Mouse (Mus musculus) kidney, embryonic 14.5 days (tissue): ENCODE results near the gene Shroom4. TPM values are rescaled to one million over a fixed set of nuclear protein-coding genes. Genes with fewer than 3 reads are reported as not detected.

ENCODE experiments used
- ATAC-seq: fragments of 200-750 bp; cut with Nextera tagmentation; 2 replicates; pipeline ENCODE4 v1.8.0; 2017; ENCODE audit warnings: moderate number of reproducible peaks, mild to moderate bottlenecking, moderate TSS enrichment, moderate library complexity; ENCODE audit not compliant: low FRiP score, low TSS enrichment
- H3K27ac ChIP-seq: fragments of 300-500 bp; sonication (generic); 2 replicates; pipeline ENCODE4 v1.5.1; 2014; ENCODE audit warnings: low read depth, mild to moderate bottlenecking, low read length, moderate library complexity, mixed read lengths
- H3K27me3 ChIP-seq: fragments of 300-500 bp; sonication (generic); 2 replicates; pipeline ENCODE4 v1.6.1; 2014; ENCODE audit warnings: mild to moderate bottlenecking, low read length; ENCODE audit not compliant: control insufficient read depth, insufficient read depth
- H3K36me3 ChIP-seq: fragments of 300-500 bp; sonication (generic); 2 replicates; pipeline ENCODE4 v1.6.1; 2014; ENCODE audit warnings: low read length, mixed read lengths; ENCODE audit not compliant: control insufficient read depth, insufficient read depth
- H3K4me1 ChIP-seq: fragments of 300-500 bp; sonication (generic); 2 replicates; pipeline ENCODE4 v1.6.1; 2014; ENCODE audit warnings: low read length, mixed read lengths; ENCODE audit not compliant: control insufficient read depth, insufficient read depth
- H3K4me2 ChIP-seq: fragments of 300-500 bp; sonication (generic); replicated peaks from 2 replicates; pipeline ENCODE4 v1.6.1; 2014; ENCODE audit warnings: low read depth, mild to moderate bottlenecking, low read length
- H3K4me3 ChIP-seq: fragments of 300-500 bp; sonication (generic); 2 replicates; pipeline ENCODE4 v1.5.1; 2014; ENCODE audit warnings: mild to moderate bottlenecking, low read length
- H3K9ac ChIP-seq: fragments of 300-500 bp; sonication (generic); 2 replicates; pipeline ENCODE4 v1.6.1; 2014; ENCODE audit warnings: low read depth, mild to moderate bottlenecking, low read length, moderate library complexity
- H3K9me3 ChIP-seq: fragments of 300-500 bp; sonication (generic); 2 replicates; pipeline ENCODE4 v1.6.1; 2016; ENCODE audit warnings: low read length; ENCODE audit not compliant: control insufficient read depth
- WGBS: fragments of 180-500 bp; shearing (Covaris S2); extraction: QIAGEN DNeasy Blood & Tissue Kit; methylation state at CpG from one replicate; pipeline ENCODE4 v1.1.7; 2014; 5-methylcytosine and 5-hydroxymethylcytosine counted together
- polyA plus RNA-seq: library from polyadenylated mRNA; unstranded; fragments of >200 nt; fragmentation: Nextera tagmentation; extraction: Ambion mirVana; gene quantifications from 2 replicates; pipeline ENCODE4 v1.2.1, GENCODE M21; 2014

The Shroom4 gene
- polyA plus RNA-seq, 1 experiment from 2014 or later = 9.3 TPM

DNA sequence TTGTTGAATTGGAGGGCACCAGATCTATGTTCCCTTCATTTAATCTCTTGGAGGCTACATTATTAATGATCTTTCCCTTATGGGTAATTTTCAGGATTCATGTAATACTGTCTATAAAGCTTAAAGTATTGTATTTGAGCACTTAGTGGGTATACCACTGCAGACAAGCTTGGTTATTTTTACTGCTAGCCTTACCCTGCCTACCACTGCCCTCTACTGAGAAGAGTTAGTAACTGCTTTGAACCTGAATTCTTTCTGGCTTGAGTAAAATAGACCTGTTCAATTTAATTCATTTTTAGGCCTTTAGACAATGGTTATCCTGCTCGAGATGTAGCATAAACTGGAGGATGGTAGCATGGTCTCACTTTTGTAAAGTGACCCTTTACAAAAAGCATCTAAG lies 75.5 kb downstream of the Shroom4 start:
- Histone ChIP-seq H3K27me3 (no peaks in the 10 kb centered on the region), H3K27ac (no peak overlapping the region), H3K36me3 (no peaks in the 10 kb centered on the region), H3K4me3 (no peak overlapping the region), H3K9ac (no peak overlapping the region), H3K4me2 (no peak overlapping the region), H3K9me3 (no peaks in the 10 kb centered on the region), H3K4me1 (no peaks in the 10 kb centered on the region)
- no peak for ATAC-seq
- WGBS = 52% methylated on average over 1 of the region's 1 CpGs

DNA sequence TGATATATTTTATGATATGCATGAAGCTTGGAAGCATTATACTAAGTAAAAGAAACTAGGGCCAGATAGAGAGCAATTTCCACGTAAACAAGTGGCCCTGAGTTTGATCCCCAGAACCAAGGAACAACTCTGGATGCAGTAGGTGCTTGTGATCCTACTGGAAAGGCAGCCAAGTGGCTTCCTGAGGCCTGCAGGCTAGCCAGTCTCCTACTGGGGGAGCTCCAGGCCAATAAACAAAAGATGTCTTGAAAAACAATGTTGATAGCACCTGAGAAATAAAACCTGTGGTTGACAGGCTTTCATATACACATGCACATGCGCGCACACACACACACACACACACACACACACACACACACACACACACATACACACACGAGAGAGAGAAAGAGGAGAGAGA lies 82.6 kb downstream of the Shroom4 start:
- no peak for ATAC-seq
- no peak overlapping the region for H3K4me3 ChIP-seq
- no peaks in the 10 kb centered on the region for H3K36me3 ChIP-seq
- H3K27ac ChIP-seq = no peak overlapping the region
- WGBS = 80% methylated on average over 4 of the region's 4 CpGs
- no peaks in the 10 kb centered on the region for H3K4me1 ChIP-seq
- H3K27me3 ChIP-seq = no peaks in the 10 kb centered on the region
- H3K4me2 ChIP-seq = no peak overlapping the region
- no peaks in the 10 kb centered on the region for H3K9me3 ChIP-seq
- no peak overlapping the region for H3K9ac ChIP-seq

DNA sequence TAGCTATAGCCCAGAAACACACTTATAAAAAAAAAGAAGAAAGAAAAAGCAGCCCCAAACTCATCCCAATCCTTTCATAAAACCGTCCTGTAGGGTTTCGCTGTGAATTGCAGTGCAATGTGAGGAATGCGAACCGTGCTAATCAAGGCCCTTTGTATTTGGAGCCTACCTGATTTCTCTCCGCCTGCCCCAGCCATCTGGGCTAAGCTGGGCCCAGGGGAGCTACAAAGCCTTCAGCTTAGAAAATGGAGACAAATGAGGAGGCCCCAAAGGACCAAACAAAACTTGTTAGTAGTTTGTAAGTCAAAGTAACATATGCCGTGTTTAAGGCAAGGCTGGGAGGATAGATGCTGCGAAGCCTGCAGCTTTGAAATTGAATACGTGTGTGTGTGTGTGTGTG lies 84.2 kb downstream of the Shroom4 start:
- no peak overlapping the region for H3K4me2 ChIP-seq

DNA sequence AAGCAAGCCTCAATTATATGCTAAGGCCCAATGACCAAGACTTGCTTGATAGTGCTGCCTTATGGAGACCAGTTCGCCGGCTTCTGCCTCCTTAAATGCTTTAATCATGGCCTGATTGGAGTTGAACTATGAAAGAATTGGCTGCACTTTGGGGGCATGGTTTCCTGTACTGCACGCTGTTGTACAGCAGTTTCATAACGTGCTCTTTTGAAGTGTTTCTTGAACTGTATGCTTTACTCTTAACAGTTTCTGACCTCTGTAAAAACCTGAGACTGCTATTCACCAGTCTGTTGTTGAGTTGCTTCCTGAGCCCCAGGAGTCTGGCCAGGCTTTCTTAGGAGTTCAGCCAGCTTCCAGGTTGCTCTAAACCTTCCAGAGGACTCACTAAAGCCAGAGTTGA lies 90.8 kb downstream of the Shroom4 start:
- ATAC-seq = no peak
- Histone ChIP-seq H3K9ac (no peak overlapping the region), H3K27ac (no peak overlapping the region), H3K9me3 (no peaks in the 10 kb centered on the region), H3K4me1 (no peaks in the 10 kb centered on the region), H3K4me2 (no peak overlapping the region), H3K4me3 (no peak overlapping the region), H3K36me3 (no peaks in the 10 kb centered on the region), H3K27me3 (no peaks in the 10 kb centered on the region)
- 64% methylated on average over 4 of the region's 4 CpGs for WGBS

More for the DNA sequence above, 84.2 kb downstream of the Shroom4 start:
- no peak overlapping the region for H3K9ac ChIP-seq
- no peaks in the 10 kb centered on the region for H3K36me3 ChIP-seq
- no peak for ATAC-seq
- H3K4me1 ChIP-seq = no peaks in the 10 kb centered on the region
- H3K27me3 ChIP-seq = no peaks in the 10 kb centered on the region
- H3K27ac ChIP-seq = no peak overlapping the region
- 45% methylated on average over 8 of the region's 8 CpGs for WGBS
- H3K4me3 ChIP-seq = no peak overlapping the region
- no peaks in the 10 kb centered on the region for H3K9me3 ChIP-seq

DNA sequence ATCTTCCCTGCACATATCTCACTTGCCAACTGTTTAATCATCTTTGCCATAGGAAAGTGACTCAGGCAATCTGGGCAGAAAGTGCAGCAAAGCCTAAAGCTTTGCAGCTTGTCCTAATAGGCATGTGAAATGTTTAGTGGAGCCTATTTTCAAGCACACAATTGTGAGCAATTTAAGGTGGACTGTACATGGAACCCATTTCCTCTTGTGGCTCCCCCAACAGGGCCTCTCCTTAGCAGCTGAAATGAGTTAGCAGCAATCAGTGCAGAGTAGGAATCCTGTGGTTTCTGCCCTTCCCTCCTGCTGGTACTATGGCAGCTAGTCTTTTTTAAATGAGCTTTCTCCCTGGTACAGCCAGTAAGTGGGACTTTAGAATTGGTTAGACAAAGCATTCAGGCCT lies 95.8 kb downstream of the Shroom4 start:
- no peak overlapping the region for H3K9ac ChIP-seq
- H3K4me3 ChIP-seq = no peak overlapping the region
- H3K4me1 ChIP-seq = peaks cover 6% of the 10 kb centered on the region; the same call in 1 of the 2 replicates
- H3K36me3 ChIP-seq = no peaks in the 10 kb centered on the region
- H3K4me2 ChIP-seq = no peak overlapping the region
- H3K27ac ChIP-seq = no peak overlapping the region
- H3K27me3 ChIP-seq = no peaks in the 10 kb centered on the region
- no peaks in the 10 kb centered on the region for H3K9me3 ChIP-seq
- no peak for ATAC-seq

DNA sequence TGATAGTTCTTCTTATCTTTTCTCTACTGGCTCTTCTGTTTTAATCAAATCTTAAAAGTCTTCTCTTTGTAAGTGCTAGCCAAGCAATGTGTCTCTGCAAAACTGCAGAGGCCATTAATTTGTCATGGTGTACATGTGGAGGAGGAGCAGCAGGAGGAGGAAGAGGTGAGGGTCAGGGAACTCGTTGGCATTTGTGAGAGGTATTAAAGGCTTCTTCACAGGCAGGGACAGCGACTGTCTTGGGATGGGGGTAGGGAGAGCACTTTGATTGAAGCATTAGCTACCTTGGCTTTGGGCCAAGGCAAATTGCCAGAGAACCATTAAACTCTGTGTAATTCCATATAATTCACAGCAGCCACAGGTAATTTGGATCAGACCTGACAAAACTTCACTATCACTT lies 96.7 kb downstream of the Shroom4 start:
- H3K9me3 ChIP-seq = no peaks in the 10 kb centered on the region
- no peaks in the 10 kb centered on the region for H3K36me3 ChIP-seq
- H3K9ac ChIP-seq = no peak overlapping the region
- peak; percentile 71; the same call in 1 of the 2 replicates for ATAC-seq
- no peak overlapping the region for H3K4me3 ChIP-seq
- no peak overlapping the region for H3K4me2 ChIP-seq
- no peaks in the 10 kb centered on the region for H3K27me3 ChIP-seq
- WGBS = 30% methylated on average over 2 of the region's 2 CpGs
- H3K27ac ChIP-seq = no peak overlapping the region
- H3K4me1 ChIP-seq = peaks cover 6% of the 10 kb centered on the region; the same call in 1 of the 2 replicates

DNA sequence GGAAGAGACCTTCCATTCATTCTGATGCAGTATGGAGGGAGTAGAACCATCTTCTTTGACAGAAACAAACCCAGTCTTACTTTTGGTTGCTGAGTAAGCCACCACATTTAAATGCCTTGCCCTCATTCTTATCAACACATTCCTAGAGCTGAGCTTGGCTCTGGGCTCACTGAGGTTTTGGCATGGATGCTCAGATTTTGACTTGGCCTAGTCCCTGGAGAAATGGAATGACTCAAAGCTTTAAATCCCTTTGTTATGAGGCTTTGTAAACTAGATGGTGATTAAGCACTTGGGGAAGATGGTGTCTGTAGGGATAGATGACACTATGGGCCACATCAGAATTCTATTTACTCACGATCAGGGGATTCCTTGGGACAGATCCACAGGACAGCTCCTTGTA lies 102.2 kb downstream of the Shroom4 start:
- no peak overlapping the region for H3K4me3 ChIP-seq
- H3K4me1 ChIP-seq = no peaks in the 10 kb centered on the region
- H3K4me2 ChIP-seq = no peak overlapping the region
- H3K36me3 ChIP-seq = no peaks in the 10 kb centered on the region
- H3K9me3 ChIP-seq = no peaks in the 10 kb centered on the region
- H3K27ac ChIP-seq = no peak overlapping the region
- H3K27me3 ChIP-seq = no peaks in the 10 kb centered on the region
- WGBS = 86% methylated on average over 1 of the region's 1 CpGs
- no peak overlapping the region for H3K9ac ChIP-seq
- ATAC-seq = no peak

DNA sequence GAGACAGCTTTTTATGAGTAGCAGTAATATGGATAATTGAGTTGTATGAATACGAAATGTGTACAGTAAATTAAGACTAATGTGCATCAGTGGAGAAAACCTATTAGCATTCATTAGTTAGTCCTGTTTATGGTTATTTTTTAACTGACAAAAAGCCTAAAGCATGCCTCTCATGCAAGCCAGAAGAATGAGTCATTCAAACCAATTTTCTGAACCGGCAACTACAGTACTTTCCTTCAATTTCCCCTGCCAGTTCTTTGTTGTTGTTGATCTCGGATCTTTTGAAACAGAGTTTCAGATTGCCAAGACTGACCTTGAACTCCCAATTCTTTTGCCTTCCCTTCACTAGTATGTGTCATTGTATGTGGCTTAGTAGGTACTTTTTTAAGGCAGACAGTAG lies 117.6 kb downstream of the Shroom4 start:
- no peaks in the 10 kb centered on the region for H3K27me3 ChIP-seq
- no peaks in the 10 kb centered on the region for H3K4me1 ChIP-seq
- 69% methylated on average over 3 of the region's 3 CpGs for WGBS
- H3K9me3 ChIP-seq = no peaks in the 10 kb centered on the region
- ATAC-seq = no peak
- H3K4me2 ChIP-seq = no peak overlapping the region
- H3K36me3 ChIP-seq = no peaks in the 10 kb centered on the region
- no peak overlapping the region for H3K27ac ChIP-seq
- no peak overlapping the region for H3K9ac ChIP-seq
- no peak overlapping the region for H3K4me3 ChIP-seq

DNA sequence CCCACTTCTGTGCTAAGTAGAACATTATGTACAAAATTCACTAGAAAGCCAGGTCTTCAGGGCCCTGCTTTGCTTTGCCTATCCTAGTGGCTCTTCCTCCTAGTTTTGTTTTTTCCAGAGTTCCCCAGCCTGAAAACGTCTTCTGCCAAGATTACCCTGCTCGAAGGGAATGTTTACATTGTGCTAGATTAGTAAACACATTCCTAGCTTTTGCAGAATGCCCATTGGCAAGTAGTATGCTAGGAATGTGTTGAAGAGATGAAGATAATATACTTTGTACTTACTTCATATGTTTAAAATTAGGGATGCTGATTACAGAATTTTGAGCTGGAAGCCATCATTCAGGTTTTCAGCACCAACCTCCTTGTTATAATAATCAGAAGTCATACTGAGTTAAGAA lies 118.8 kb downstream of the Shroom4 start:
- no peak overlapping the region for H3K4me2 ChIP-seq
- no peak overlapping the region for H3K4me3 ChIP-seq
- no peak for ATAC-seq
- H3K9me3 ChIP-seq = no peaks in the 10 kb centered on the region
- no peaks in the 10 kb centered on the region for H3K36me3 ChIP-seq
- no peak overlapping the region for H3K27ac ChIP-seq
- no peak overlapping the region for H3K9ac ChIP-seq
- 50% methylated on average over 2 of the region's 2 CpGs for WGBS
- no peaks in the 10 kb centered on the region for H3K27me3 ChIP-seq
- H3K4me1 ChIP-seq = no peaks in the 10 kb centered on the region

DNA sequence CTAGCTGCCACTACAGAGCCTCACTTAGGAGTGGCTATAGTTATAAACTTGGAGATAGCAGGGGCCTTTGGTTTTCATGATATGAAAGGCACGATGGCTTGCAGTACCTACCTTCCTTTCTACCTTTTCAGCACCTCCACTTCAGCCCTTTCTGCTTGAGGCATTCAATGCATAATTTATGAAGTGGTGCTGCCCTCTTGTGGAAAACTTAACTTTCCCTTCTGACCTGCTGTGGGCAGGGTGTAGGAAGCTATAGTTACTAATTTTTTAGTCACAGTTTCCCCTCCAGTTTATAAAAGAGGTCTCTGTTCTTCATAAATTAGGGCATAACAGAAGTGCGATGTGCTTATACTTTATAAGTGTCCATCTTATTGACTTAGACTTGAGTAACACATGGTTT lies 123.3 kb downstream of the Shroom4 start:
- H3K27ac ChIP-seq = no peak overlapping the region
- H3K9me3 ChIP-seq = no peaks in the 10 kb centered on the region
- no peaks in the 10 kb centered on the region for H3K27me3 ChIP-seq
- ATAC-seq = no peak
- WGBS = 73% methylated on average over 2 of the region's 2 CpGs
- no peak overlapping the region for H3K4me3 ChIP-seq
- no peak overlapping the region for H3K4me2 ChIP-seq
- H3K9ac ChIP-seq = no peak overlapping the region
- no peaks in the 10 kb centered on the region for H3K4me1 ChIP-seq
- no peaks in the 10 kb centered on the region for H3K36me3 ChIP-seq
